Mouse (Mus musculus) hindbrain, embryonic 15.5 days (tissue): ENCODE results near the gene Cyp27b1. TPM values are rescaled to one million over a fixed set of nuclear protein-coding genes. Genes with fewer than 3 reads are reported as not detected.

ENCODE experiments used
- ATAC-seq: fragments of 200-750 bp; cut with Nextera tagmentation; 2 replicates; pipeline ENCODE4 v1.8.0; 2017; ENCODE audit warnings: low read depth, moderate number of reproducible peaks, moderate TSS enrichment; ENCODE audit not compliant: low FRiP score
- H3K27ac ChIP-seq: fragments of 300-500 bp; sonication (generic); replicated peaks from 2 replicates; pipeline ENCODE4 v1.5.1; 2015; ENCODE audit warnings: mild to moderate bottlenecking, inconsistent platforms
- H3K27me3 ChIP-seq: fragments of 300-500 bp; sonication (generic); 2 replicates; pipeline ENCODE4 v1.6.1; 2015; ENCODE audit warnings: control low read depth, inconsistent platforms
- H3K36me3 ChIP-seq: fragments of 300-500 bp; sonication (generic); 2 replicates; pipeline ENCODE4 v1.6.1; 2015; ENCODE audit warnings: control low read depth, inconsistent platforms
- H3K4me1 ChIP-seq: fragments of 300-500 bp; sonication (generic); replicated peaks from 2 replicates; pipeline ENCODE4 v1.6.1; 2015; ENCODE audit warnings: control low read depth, inconsistent platforms
- H3K4me2 ChIP-seq: fragments of 300-500 bp; sonication (generic); 2 replicates; pipeline ENCODE4 v1.6.1; 2015; ENCODE audit warnings: moderate library complexity, mild to moderate bottlenecking, inconsistent platforms
- H3K4me3 ChIP-seq: fragments of 300-500 bp; sonication (generic); 2 replicates; pipeline ENCODE4 v1.5.1; 2015; ENCODE audit warnings: mild to moderate bottlenecking, inconsistent platforms
- H3K9ac ChIP-seq: fragments of 300-500 bp; sonication (generic); 2 replicates; pipeline ENCODE4 v1.6.1; 2015; ENCODE audit warnings: inconsistent platforms
- H3K9me3 ChIP-seq: fragments of 300-500 bp; sonication (generic); 2 replicates; pipeline ENCODE4 v1.6.1; 2016; ENCODE audit warnings: control low read depth, inconsistent platforms
- WGBS: fragments of 180-500 bp; shearing (Covaris S2); methylation state at CpG from one replicate; pipeline ENCODE4 v1.1.7; 2015; 5-methylcytosine and 5-hydroxymethylcytosine counted together
- microRNA counts: library from miRNA; unstranded; fragments of <30 nt; microRNA quantifications from one replicate; lab custom pipeline; 2016
- microRNA-seq: library from miRNA; unstranded; fragments of <30 nt; microRNA quantifications from one replicate; pipeline ENCODE4, GENCODE M21; 2016
- polyA plus RNA-seq: library from polyadenylated mRNA; unstranded; fragments of >200 nt; fragmentation: Nextera tagmentation; extraction: Ambion mirVana; gene quantifications from 2 replicates; pipeline ENCODE4 v1.2.1, GENCODE M21; 2015

Cyp27b1 gene
- polyA plus RNA-seq, 1 experiment from 2014 or later, result 0.26 TPM

DNA sequence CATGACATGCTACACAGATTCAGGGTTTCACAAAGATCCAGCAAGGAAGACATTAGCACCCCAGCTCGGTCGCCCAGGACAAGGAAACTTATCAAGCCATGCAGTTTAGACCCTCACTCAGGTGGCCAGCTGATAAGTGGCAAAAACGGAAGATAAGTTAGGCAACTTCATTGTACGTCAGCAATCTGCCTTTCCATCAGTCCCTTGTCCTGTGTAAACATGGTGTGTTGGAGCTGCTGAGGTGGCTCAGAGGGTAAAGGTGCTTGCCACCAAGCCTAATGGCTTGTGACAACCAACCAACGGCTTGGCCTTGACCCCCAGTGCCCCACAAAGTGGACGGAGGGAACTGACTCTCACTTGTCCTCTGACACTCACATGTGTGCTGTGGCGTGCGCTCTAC, 52.4 kb downstream of the Cyp27b1 start:
- no peak for ATAC-seq
- 90% methylated on average over 8 of the region's 8 CpGs for WGBS

DNA sequence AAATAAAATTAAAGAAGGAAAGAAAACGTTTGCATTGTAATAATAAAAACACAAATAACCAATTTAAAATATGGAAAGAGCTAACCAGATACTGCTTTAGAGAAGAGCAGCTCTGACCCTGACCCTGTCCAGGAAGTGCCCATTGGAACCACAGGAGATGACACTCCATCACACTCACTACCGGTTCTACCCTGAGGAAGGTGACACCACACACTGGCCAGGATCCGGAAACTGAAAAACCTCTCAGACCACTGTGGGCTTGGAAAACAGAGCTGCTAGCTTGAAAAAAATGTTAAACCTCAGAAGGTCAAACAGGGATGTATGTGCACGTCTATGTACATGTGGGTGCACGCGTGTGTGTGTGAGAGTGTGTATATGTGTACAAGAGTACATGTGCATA, 53.1 kb downstream of the Cyp27b1 start:
- no peaks in the 10 kb centered on the region for H3K4me1 ChIP-seq
- no peak overlapping the region for H3K27ac ChIP-seq
- H3K9ac ChIP-seq, result no peak overlapping the region
- WGBS, result 88% methylated on average over 6 of the region's 6 CpGs
- no peak for ATAC-seq
- no peak overlapping the region for H3K4me3 ChIP-seq
- peaks cover 55% of the 10 kb centered on the region for H3K36me3 ChIP-seq
- H3K4me2 ChIP-seq, result no peak overlapping the region
- H3K9me3 ChIP-seq, result no peaks in the 10 kb centered on the region
- no peaks in the 10 kb centered on the region for H3K27me3 ChIP-seq

More for the DNA sequence above, 52.4 kb downstream of the Cyp27b1 start:
- no peak overlapping the region for H3K4me3 ChIP-seq
- H3K4me2 ChIP-seq, result no peak overlapping the region
- H3K36me3 ChIP-seq, result peaks cover 56% of the 10 kb centered on the region
- H3K9me3 ChIP-seq, result no peaks in the 10 kb centered on the region
- no peaks in the 10 kb centered on the region for H3K27me3 ChIP-seq
- no peaks in the 10 kb centered on the region for H3K4me1 ChIP-seq
- H3K27ac ChIP-seq, result no peak overlapping the region
- H3K9ac ChIP-seq, result no peak overlapping the region

MicroRNAs encoded within 50 kb of the gene (microRNA counts, 519-probe panel; counts per million panel counts)
- not detected for microRNA mmu-miR-546 (lab: Ali Mortazavi, UCI)

Small RNA genes within 50 kb of the gene (microRNA-seq; reads per million reads assigned to microRNA genes)
- gene Mir546, result not detected

Other genes with a start within 250 kb of the Cyp27b1 start
- gene Atp23, start 146.9 kb upstream of the Cyp27b1 start, polyA plus RNA-seq, result 14.0 and 15.4 TPM in 2 replicates
- gene Ctdsp2, start 69.5 kb upstream of the Cyp27b1 start, polyA plus RNA-seq, result 19.0 and 19.4 TPM in 2 replicates
- gene Avil, start 47.5 kb upstream of the Cyp27b1 start, polyA plus RNA-seq, result 4.2 and 11.6 TPM in 2 replicates
- gene Tsfm, start 17.4 kb upstream of the Cyp27b1 start, polyA plus RNA-seq, result 61.6 and 64.7 TPM in 2 replicates
- gene Mettl1, start 6.8 kb upstream of the Cyp27b1 start, polyA plus RNA-seq, result 22.8 and 25.1 TPM in 2 replicates
- gene Eef1akmt3, start 6.7 kb upstream of the Cyp27b1 start, polyA plus RNA-seq, result 0.14 and 0.22 TPM in 2 replicates
- gene March9, start 11.9 kb downstream of the Cyp27b1 start, polyA plus RNA-seq, result 7.3 and 8.4 TPM in 2 replicates
- 743 and 831 TPM in 2 replicates for gene Cdk4, start 15.3 kb downstream of the Cyp27b1 start, polyA plus RNA-seq
- gene Tspan31, start 22.0 kb downstream of the Cyp27b1 start, polyA plus RNA-seq, result 120 and 123 TPM in 2 replicates
- 4.0 and 4.9 TPM in 2 replicates for gene Agap2, start 27.0 kb downstream of the Cyp27b1 start, polyA plus RNA-seq
- 125 and 130 TPM in 2 replicates for gene Os9, start 72.9 kb downstream of the Cyp27b1 start, polyA plus RNA-seq
- 54.0 and 74.6 TPM in 2 replicates for gene B4galnt1, start 117.0 kb downstream of the Cyp27b1 start, polyA plus RNA-seq
- 0.91 and 1.0 TPM in 2 replicates for gene Slc26a10, start 132.4 kb downstream of the Cyp27b1 start, polyA plus RNA-seq
- 27.3 and 30.3 TPM in 2 replicates for gene Arhgef25, start 141.8 kb downstream of the Cyp27b1 start, polyA plus RNA-seq
- 240 and 266 TPM in 2 replicates for gene Dtx3, start 147.5 kb downstream of the Cyp27b1 start, polyA plus RNA-seq
- gene Pip4k2c, start 163.3 kb downstream of the Cyp27b1 start, polyA plus RNA-seq, result 19.1 and 19.6 TPM in 2 replicates
- 110 and 114 TPM in 2 replicates for gene Kif5a, start 215.1 kb downstream of the Cyp27b1 start, polyA plus RNA-seq
- gene Dctn2, start 218.1 kb downstream of the Cyp27b1 start, polyA plus RNA-seq, result 336 and 350 TPM in 2 replicates
- 16.1 and 17.5 TPM in 2 replicates for gene Mbd6, start 240.8 kb downstream of the Cyp27b1 start, polyA plus RNA-seq